Mouse (Mus musculus) stomach, postnatal 0 days (tissue): ENCODE measurements around the gene Psmb3.

ENCODE experiments used
- CTCF ChIP-seq: IDR thresholded peaks from 2 replicates; pipeline ENCODE4 v1.5.1; 2016; ENCODE audit warnings: antibody characterized with exemption, low read depth, mild to moderate bottlenecking, moderate library complexity
- EP300 ChIP-seq: optimal IDR thresholded peaks from 2 replicates; pipeline ENCODE3; 2016; ENCODE audit warnings: antibody characterized with exemption

DNA sequence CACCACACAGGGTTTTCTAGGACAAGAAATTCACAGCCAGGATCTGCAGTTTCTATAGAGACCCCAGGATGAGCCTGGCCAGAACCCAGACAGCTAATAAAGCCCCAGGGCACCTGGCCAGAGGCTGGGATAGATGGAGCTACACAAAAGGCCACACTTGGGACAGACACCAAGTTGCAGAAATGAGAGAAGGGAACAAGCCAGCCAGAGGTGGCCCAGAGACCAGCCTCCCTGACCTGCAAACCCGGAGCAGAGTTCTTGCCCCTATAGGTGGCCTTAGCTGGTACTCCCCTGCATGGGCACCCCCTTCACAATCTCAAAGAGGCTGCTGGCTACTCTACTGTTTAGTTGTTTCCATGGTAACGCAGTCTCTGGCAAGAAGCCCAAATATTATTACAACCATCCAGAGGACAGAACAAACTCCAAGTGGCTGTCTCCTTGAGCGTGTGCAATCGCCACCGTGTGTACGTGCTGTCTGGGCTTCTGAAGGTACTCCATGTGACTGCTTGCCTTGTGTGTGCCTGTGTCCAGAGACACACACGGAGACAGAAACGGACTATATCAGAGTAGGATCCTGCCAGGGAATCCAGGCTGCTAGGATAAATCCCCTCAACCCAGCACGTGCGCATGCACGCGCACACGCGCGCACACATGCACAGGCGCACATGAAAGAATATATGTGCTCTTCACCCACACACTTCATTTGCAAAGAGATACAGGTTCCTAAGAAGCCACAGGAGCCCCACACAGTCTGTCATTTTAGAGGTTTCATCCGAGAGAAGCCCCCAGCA lies 8.1 kb upstream of the Psmb3 start:
- TF ChIP-seq CTCF (no peak), EP300 (no peak)
